Mouse (Mus musculus) testis, adult 2 months (tissue): Measurements from ENCODE around the gene Cdkal1. TPM values are rescaled to one million over a fixed set of nuclear protein-coding genes. Genes with fewer than 3 reads are reported as not detected.

ENCODE experiments used
- H3K27ac ChIP-seq: fragments of 200-500 bp; 2 replicates; pipeline ENCODE4 v1.5.1; 2012; ENCODE audit warnings: low read depth, low read length; ENCODE audit not compliant: control insufficient read depth, insufficient read depth
- H3K27me3 ChIP-seq: fragments of 200-500 bp; 2 replicates; pipeline ENCODE4 v1.6.1; 2012; ENCODE audit warnings: mild to moderate bottlenecking, low read length, moderate library complexity; ENCODE audit not compliant: control insufficient read depth, insufficient read depth
- H3K36me3 ChIP-seq: fragments of 200-500 bp; 2 replicates; pipeline ENCODE4 v1.6.1; 2012; ENCODE audit warnings: mild to moderate bottlenecking, low read length; ENCODE audit not compliant: control insufficient read depth, insufficient read depth
- H3K4me1 ChIP-seq: fragments of 200-500 bp; 2 replicates; pipeline ENCODE4 v1.6.1; 2012; ENCODE audit warnings: low read length; ENCODE audit not compliant: control insufficient read depth, insufficient read depth
- H3K4me3 ChIP-seq: fragments of 200-500 bp; 2 replicates; pipeline ENCODE4 v1.5.1; 2012; ENCODE audit warnings: low read depth, mild to moderate bottlenecking, low read length, moderate library complexity, mixed read lengths; ENCODE audit not compliant: control insufficient read depth
- CTCF ChIP-seq: fragments of 200-500 bp; IDR thresholded peaks from 2 replicates; pipeline ENCODE4 v1.5.1; 2012; ENCODE audit warnings: low read depth, mild to moderate bottlenecking, inconsistent platforms, low read length, moderate library complexity; ENCODE audit not compliant: control insufficient read depth, insufficient read depth, insufficient replicate concordance
- POLR2A ChIP-seq: fragments of 200-500 bp; IDR thresholded peaks from 2 replicates; pipeline ENCODE4 v1.6.1; 2012; ENCODE audit warnings: low read depth, mild to moderate bottlenecking, inconsistent platforms, low read length, moderate library complexity; ENCODE audit not compliant: control insufficient read depth
- polyA plus RNA-seq: library from polyadenylated mRNA; depleted of rRNA; stranded (reverse); fragments of >200 nt; gene quantifications from 2 replicates; pipeline ENCODE4 v1.2.3, GENCODE M21; 2012

Cdkal1 gene
- polyA plus RNA-seq, 1 experiment, result 14.3 TPM

GRCm38 (mm10) chr13:29628607-29629006 lies 226.9 kb downstream of the Cdkal1 start:
- Histone ChIP-seq H3K36me3 (no peaks in the 10 kb centered on the region), H3K4me1 (no peaks in the 10 kb centered on the region; the same call in 1 of the 2 replicates), H3K27ac (no peak overlapping the region), H3K27me3 (no peaks in the 10 kb centered on the region), H3K4me3 (no peak overlapping the region)
- TF ChIP-seq CTCF (no peak), POLR2A (no peak)

GRCm38 (mm10) chr13:29627438-29628124 lies 227.9 kb downstream of the Cdkal1 start:
- no peaks in the 10 kb centered on the region; the same call in 1 of the 2 replicates for H3K4me1 ChIP-seq
- H3K27me3 ChIP-seq, result no peaks in the 10 kb centered on the region
- TF ChIP-seq CTCF, result no peak
- TF ChIP-seq POLR2A, result no peak
- H3K27ac ChIP-seq, result no peak overlapping the region
- H3K36me3 ChIP-seq, result no peaks in the 10 kb centered on the region
- no peak overlapping the region for H3K4me3 ChIP-seq

GRCm38 (mm10) chr13:29624929-29625328 lies 230.5 kb downstream of the Cdkal1 start:
- no peak for TF ChIP-seq CTCF
- TF ChIP-seq POLR2A, result no peak
- H3K4me3 ChIP-seq, result no peak overlapping the region
- no peaks in the 10 kb centered on the region for H3K36me3 ChIP-seq
- no peak overlapping the region for H3K27ac ChIP-seq
- H3K27me3 ChIP-seq, result no peaks in the 10 kb centered on the region
- no peaks in the 10 kb centered on the region; the same call in 1 of the 2 replicates for H3K4me1 ChIP-seq

- Histone ChIP-seq H3K27me3 (no peaks in the 10 kb centered on the region), H3K4me3 (no peak overlapping the region), H3K36me3 (no peaks in the 10 kb centered on the region), H3K4me1 (no peaks in the 10 kb centered on the region; the same call in 1 of the 2 replicates), H3K27ac (no peak overlapping the region)
- no peak for TF ChIP-seq POLR2A
- no peak for TF ChIP-seq CTCF
Measured at GRCm38 (mm10) chr13:29623636-29624239, 231.7 kb downstream of the Cdkal1 start.

- H3K27me3 ChIP-seq, result no peaks in the 10 kb centered on the region
- no peaks in the 10 kb centered on the region for H3K36me3 ChIP-seq
- no peak overlapping the region for H3K4me3 ChIP-seq
- TF ChIP-seq POLR2A, result no peak
- no peak for TF ChIP-seq CTCF
- no peaks in the 10 kb centered on the region; the same call in 1 of the 2 replicates for H3K4me1 ChIP-seq
- H3K27ac ChIP-seq, result no peak overlapping the region
Measured at GRCm38 (mm10) chr13:29621881-29622280, 233.6 kb downstream of the Cdkal1 start.

- Histone ChIP-seq H3K27ac (no peak overlapping the region), H3K4me3 (no peak overlapping the region), H3K27me3 (no peaks in the 10 kb centered on the region), H3K4me1 (no peaks in the 10 kb centered on the region; the same call in 1 of the 2 replicates), H3K36me3 (no peaks in the 10 kb centered on the region)
- TF ChIP-seq CTCF (no peak), POLR2A (no peak)
Measured at GRCm38 (mm10) chr13:29621363-29621762, 234.1 kb downstream of the Cdkal1 start.

- H3K27me3 ChIP-seq, result no peaks in the 10 kb centered on the region
- H3K4me3 ChIP-seq, result no peak overlapping the region
- H3K4me1 ChIP-seq, result no peaks in the 10 kb centered on the region; the same call in 1 of the 2 replicates
- H3K36me3 ChIP-seq, result no peaks in the 10 kb centered on the region
- H3K27ac ChIP-seq, result no peak overlapping the region
- TF ChIP-seq CTCF, result no peak
Measured at GRCm38 (mm10) chr13:29620826-29621225, 234.6 kb downstream of the Cdkal1 start.
